Mouse (Mus musculus) liver, embryonic 16.5 days (tissue): ENCODE measurements around the gene Sparcl1. TPM values are rescaled to one million over a fixed set of nuclear protein-coding genes. Genes with fewer than 3 reads are reported as not detected.

Experiments used
- ATAC-seq: fragments of 200-750 bp; cut with Nextera tagmentation; 2 replicates; pipeline ENCODE4 v1.8.0; 2017; ENCODE audit warnings: low read depth, mild to moderate bottlenecking, moderate number of reproducible peaks, moderate library complexity
- H3K27ac ChIP-seq: fragments of 300-500 bp; sonication (generic); 2 replicates; pipeline ENCODE4 v1.5.1; 2014; ENCODE audit warnings: mild to moderate bottlenecking, low read length
- H3K27me3 ChIP-seq: fragments of 300-500 bp; sonication (generic); 2 replicates; pipeline ENCODE4 v1.6.1; 2014; ENCODE audit warnings: low read depth, low read length, mixed read lengths; ENCODE audit not compliant: control insufficient read depth, insufficient read depth
- H3K36me3 ChIP-seq: fragments of 300-500 bp; sonication (generic); 2 replicates; pipeline ENCODE4 v1.6.1; 2014; ENCODE audit warnings: mild to moderate bottlenecking; ENCODE audit not compliant: control insufficient read depth, insufficient read depth
- H3K4me1 ChIP-seq: fragments of 300-500 bp; sonication (generic); 2 replicates; pipeline ENCODE4 v1.6.1; 2014; ENCODE audit warnings: low read depth, low read length, mixed read lengths; ENCODE audit not compliant: control insufficient read depth
- H3K4me2 ChIP-seq: fragments of 300-500 bp; sonication (generic); 2 replicates; pipeline ENCODE4 v1.6.1; 2014; ENCODE audit warnings: low read depth, low read length, mixed read lengths
- H3K4me3 ChIP-seq: fragments of 300-500 bp; sonication (generic); 2 replicates; pipeline ENCODE4 v1.5.1; 2014; ENCODE audit warnings: low read depth, mild to moderate bottlenecking, low read length
- H3K9ac ChIP-seq: fragments of 300-500 bp; sonication (generic); 2 replicates; pipeline ENCODE4 v1.6.1; 2014; ENCODE audit warnings: low read depth, low read length
- H3K9me3 ChIP-seq: fragments of 300-500 bp; sonication (generic); replicated peaks from 2 replicates; pipeline ENCODE4 v1.6.1; 2016; ENCODE audit warnings: low read length; ENCODE audit not compliant: control insufficient read depth
- WGBS: fragments of 180-500 bp; shearing (Covaris S2); extraction: QIAGEN DNeasy Blood & Tissue Kit; methylation state at CpG from one replicate; pipeline ENCODE4 v1.1.7; 2014; ENCODE audit not compliant: insufficient replicate concordance; 5-methylcytosine and 5-hydroxymethylcytosine counted together
- polyA plus RNA-seq: library from polyadenylated mRNA; unstranded; fragments of >200 nt; fragmentation: Nextera tagmentation; extraction: Ambion mirVana; gene quantifications from 2 replicates; pipeline ENCODE4 v1.2.1, GENCODE M21; 2015

The Sparcl1 gene
- polyA plus RNA-seq, 1 experiment from 2014 or later = 5.1 TPM

GRCm38 (mm10) chr5:104076361-104076760 is 37.2 kb downstream of the Sparcl1 start:
- H3K4me1 ChIP-seq = no peaks in the 10 kb centered on the region
- H3K9me3 ChIP-seq = no peaks in the 10 kb centered on the region
- no peak for ATAC-seq
- no peaks in the 10 kb centered on the region for H3K36me3 ChIP-seq
- H3K27me3 ChIP-seq = peaks cover 8% of the 10 kb centered on the region
- H3K4me3 ChIP-seq = no peak overlapping the region
- no peak overlapping the region for H3K4me2 ChIP-seq
- H3K27ac ChIP-seq = no peak overlapping the region
- 29% methylated on average over 10 of the region's 10 CpGs for WGBS
- H3K9ac ChIP-seq = no peak overlapping the region

GRCm38 (mm10) chr5:104074388-104074787 is 39.1 kb downstream of the Sparcl1 start:
- H3K9me3 ChIP-seq = no peaks in the 10 kb centered on the region
- H3K9ac ChIP-seq = no peak overlapping the region
- no peak for ATAC-seq
- no peaks in the 10 kb centered on the region for H3K36me3 ChIP-seq
- H3K27me3 ChIP-seq = peaks cover 8% of the 10 kb centered on the region
- H3K4me2 ChIP-seq = no peak overlapping the region
- no peak overlapping the region for H3K4me3 ChIP-seq
- 23% methylated on average over 12 of the region's 12 CpGs for WGBS
- no peak overlapping the region for H3K27ac ChIP-seq
- no peaks in the 10 kb centered on the region; the same call in 1 of the 2 replicates for H3K4me1 ChIP-seq

GRCm38 (mm10) chr5:104073602-104074001 is 39.9 kb downstream of the Sparcl1 start:
- Histone ChIP-seq H3K9ac (no peak overlapping the region), H3K9me3 (no peaks in the 10 kb centered on the region), H3K36me3 (no peaks in the 10 kb centered on the region), H3K27ac (no peak overlapping the region), H3K27me3 (peaks cover 8% of the 10 kb centered on the region), H3K4me3 (no peak overlapping the region), H3K4me2 (no peak overlapping the region), H3K4me1 (no peaks in the 10 kb centered on the region; the same call in 1 of the 2 replicates)
- peak; percentile 61 for ATAC-seq
- WGBS = 82% methylated on average over 5 of the region's 5 CpGs

- H3K27me3 ChIP-seq = peaks cover 8% of the 10 kb centered on the region
- H3K4me3 ChIP-seq = no peak overlapping the region
- H3K4me2 ChIP-seq = no peak overlapping the region
- 35% methylated on average over 6 of the region's 8 CpGs for WGBS
- no peaks in the 10 kb centered on the region for H3K9me3 ChIP-seq
- no peak overlapping the region for H3K9ac ChIP-seq
- H3K27ac ChIP-seq = no peak overlapping the region
- peak; percentile 64 for ATAC-seq
- no peaks in the 10 kb centered on the region for H3K36me3 ChIP-seq
- H3K4me1 ChIP-seq = no peaks in the 10 kb centered on the region; the same call in 1 of the 2 replicates
Measured at GRCm38 (mm10) chr5:104072272-104072886, 41.2 kb downstream of the Sparcl1 start.

- H3K4me1 ChIP-seq = no peaks in the 10 kb centered on the region; the same call in 1 of the 2 replicates
- H3K36me3 ChIP-seq = no peaks in the 10 kb centered on the region
- H3K27ac ChIP-seq = no peak overlapping the region
- H3K27me3 ChIP-seq = peaks cover 8% of the 10 kb centered on the region
- no peak overlapping the region for H3K4me3 ChIP-seq
- no peak overlapping the region for H3K4me2 ChIP-seq
- peak; percentile 19; the same call in 1 of the 2 replicates for ATAC-seq
- 40% methylated on average over 4 of the region's 4 CpGs for WGBS
- H3K9ac ChIP-seq = no peak overlapping the region
- H3K9me3 ChIP-seq = no peaks in the 10 kb centered on the region
Measured at GRCm38 (mm10) chr5:104071048-104071447, 42.5 kb downstream of the Sparcl1 start.

GRCm38 (mm10) chr5:104068751-104069150 is 44.8 kb downstream of the Sparcl1 start:
- H3K9ac ChIP-seq = no peak overlapping the region
- H3K36me3 ChIP-seq = peaks cover 9% of the 10 kb centered on the region
- H3K27me3 ChIP-seq = no peaks in the 10 kb centered on the region
- no peak overlapping the region for H3K4me2 ChIP-seq
- H3K9me3 ChIP-seq = no peaks in the 10 kb centered on the region
- ATAC-seq = no peak
- WGBS = 79% methylated on average over 7 of the region's 7 CpGs
- peaks cover under 1% of the 10 kb centered on the region for H3K4me1 ChIP-seq
- no peak overlapping the region for H3K27ac ChIP-seq
- no peak overlapping the region for H3K4me3 ChIP-seq

- peak overlapping the region; percentile 58 for H3K9ac ChIP-seq
- H3K27ac ChIP-seq = peak overlapping the region; percentile 87
- peak overlapping the region; percentile 62 for H3K4me2 ChIP-seq
- no peaks in the 10 kb centered on the region for H3K9me3 ChIP-seq
- 45% methylated on average over 11 of the region's 11 CpGs for whole genome bisulfite sequencing
- peak; percentile 100 for ATAC-seq
- peak overlapping the region; percentile 29 for H3K4me3 ChIP-seq
- H3K4me1 ChIP-seq = peaks cover 24% of the 10 kb centered on the region
- no peaks in the 10 kb centered on the region for H3K27me3 ChIP-seq
- H3K36me3 ChIP-seq = peaks cover 30% of the 10 kb centered on the region
Measured at GRCm38 (mm10) chr5:104062773-104063551, 50.6 kb downstream of the Sparcl1 start.

GRCm38 (mm10) chr5:104061936-104062772 is 51.4 kb downstream of the Sparcl1 start:
- H3K27me3 ChIP-seq = no peaks in the 10 kb centered on the region
- peak overlapping the region; percentile 30 for H3K9ac ChIP-seq
- peak; percentile 54; the same call in 1 of the 2 replicates for ATAC-seq
- peak overlapping the region; percentile 62 for H3K4me2 ChIP-seq
- H3K36me3 ChIP-seq = peaks cover 31% of the 10 kb centered on the region
- peak overlapping the region; percentile 6 for H3K4me3 ChIP-seq
- H3K9me3 ChIP-seq = no peaks in the 10 kb centered on the region
- 73% methylated on average over 13 of the region's 13 CpGs for WGBS
- peaks cover 25% of the 10 kb centered on the region for H3K4me1 ChIP-seq
- H3K27ac ChIP-seq = peak overlapping the region; percentile 87
